Mouse (Mus musculus): Measurements from ENCODE around the gene Crybg1. TPM values are rescaled to one million over a fixed set of nuclear protein-coding genes. Genes with fewer than 3 reads are reported as not detected.
"Not testable (repeated sequence)": the region's sequence is repeated elsewhere in the genome, so short reads cannot be mapped to it uniquely, and the experiment has no call there.

The Crybg1 gene
- polyA plus RNA-seq, 1 experiment from 2014 or later, result 4.6 TPM

DNA sequence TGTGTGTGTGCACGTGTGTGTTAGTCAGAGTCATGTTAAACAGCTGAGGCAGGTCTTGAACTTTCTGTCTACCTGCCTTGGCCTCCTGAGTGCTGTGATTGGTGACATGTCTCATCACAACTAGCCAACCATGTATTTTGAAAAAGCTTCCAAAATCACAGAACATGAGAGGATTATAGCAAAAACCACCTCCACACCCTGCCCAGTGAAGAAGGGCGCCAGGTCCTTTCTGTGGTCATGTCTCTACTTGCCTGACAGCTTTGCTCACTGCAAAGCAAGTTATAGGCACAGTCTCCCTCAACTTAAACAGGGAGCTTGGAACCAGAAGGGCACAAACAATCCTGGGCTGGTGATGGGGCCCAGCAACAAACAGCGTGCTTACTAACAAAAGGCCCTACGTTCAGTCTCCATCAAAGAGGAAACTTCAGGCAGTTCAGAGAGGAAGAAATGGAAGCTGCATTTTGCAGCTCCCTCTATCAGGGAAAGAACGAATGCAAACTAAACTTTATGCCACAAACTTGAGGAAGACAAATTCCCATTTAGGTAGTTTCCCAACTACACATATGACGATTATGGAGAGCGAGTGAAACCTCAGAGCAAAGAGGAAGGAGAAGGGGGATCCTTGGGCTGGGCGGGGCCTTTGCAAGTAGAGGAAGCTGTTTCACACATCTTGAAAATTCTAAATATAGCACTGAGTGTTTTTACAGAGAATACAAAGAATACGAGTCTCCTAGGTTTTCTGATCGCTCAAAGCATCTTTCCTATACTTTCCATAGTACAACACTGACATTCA is 152.6 kb downstream of the Crybg1 start:
- no peak for ATAC-seq (ENCODE audit: insufficient number of reproducible peaks, low FRiP score, low TSS enrichment, low read depth)
- WGBS, result 63% methylated on average over 10 of the region's 10 CpGs
- Histone ChIP-seq H3K9me3 (replicated peaks) (no peaks in the 10 kb centered on the region), H3K27ac (replicated peaks) (no peak overlapping the region), H3K36me3 (no peaks in the 10 kb centered on the region), H3K4me2 (replicated peaks) (no peak overlapping the region), H3K4me1 (no peaks in the 10 kb centered on the region), H3K4me3 (replicated peaks) (no peak overlapping the region), H3K27me3 (0 out of 2 replicates have a peak, but pooled peaks cover under 1% of the 10 kb centered on the region), H3K9ac (no peak overlapping the region)

DNA sequence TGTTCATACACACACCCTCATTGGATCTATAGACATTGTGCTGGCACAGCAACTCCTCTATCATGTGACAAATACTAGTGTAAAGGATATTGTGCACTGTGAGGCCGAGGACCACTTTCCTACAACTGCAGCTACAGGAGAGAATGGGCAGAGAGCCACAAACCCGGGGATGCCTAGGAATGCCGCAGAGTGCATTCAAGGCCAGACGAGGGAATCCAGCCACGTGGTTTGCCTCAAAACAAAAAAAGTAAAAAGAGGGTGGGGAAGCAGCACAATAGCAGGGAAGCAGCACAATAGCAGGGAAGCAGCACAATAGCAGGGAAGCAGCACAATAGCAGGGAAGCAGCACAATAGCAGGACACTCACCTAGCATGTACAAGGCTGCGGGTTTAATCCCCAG is 155.5 kb downstream of the Crybg1 start:
- no peaks in the 10 kb centered on the region for H3K9me3 ChIP-seq (replicated peaks)
- ATAC-seq (ENCODE audit: insufficient number of reproducible peaks, low FRiP score, low TSS enrichment, low read depth), result no peak
- no peaks in the 10 kb centered on the region for H3K4me1 ChIP-seq
- no peak overlapping the region for H3K9ac ChIP-seq
- H3K27me3 ChIP-seq, result no peaks in the 10 kb centered on the region
- no peak overlapping the region for H3K4me2 ChIP-seq (replicated peaks)
- no peak overlapping the region for H3K4me3 ChIP-seq (replicated peaks)
- H3K36me3 ChIP-seq, result no peaks in the 10 kb centered on the region
- 29% methylated on average over 6 of the region's 6 CpGs for WGBS
- no peak overlapping the region for H3K27ac ChIP-seq (replicated peaks)

DNA sequence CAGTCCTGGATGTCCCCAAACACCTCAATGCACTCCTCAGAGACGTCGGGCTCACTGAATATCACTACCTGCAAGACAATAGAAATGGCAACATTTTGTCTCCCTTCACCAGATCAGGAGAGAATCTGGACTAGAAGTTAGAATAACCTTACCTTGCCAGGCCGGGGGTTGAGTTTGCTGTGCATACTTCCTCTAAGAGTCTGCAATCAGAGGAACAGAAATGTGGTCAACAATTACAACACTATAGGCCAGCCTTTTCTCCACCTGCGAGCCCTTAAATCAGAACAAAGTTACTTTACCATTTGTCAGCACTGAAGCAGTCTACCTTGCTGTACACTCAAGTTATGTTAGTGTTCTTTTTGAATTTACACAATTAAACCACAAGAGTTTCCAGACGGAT is 156.1 kb downstream of the Crybg1 start:
- Histone ChIP-seq H3K9ac (no peak overlapping the region), H3K4me2 (replicated peaks) (no peak overlapping the region), H3K36me3 (no peaks in the 10 kb centered on the region), H3K4me3 (replicated peaks) (no peak overlapping the region), H3K27ac (replicated peaks) (no peak overlapping the region), H3K27me3 (no peaks in the 10 kb centered on the region), H3K4me1 (no peaks in the 10 kb centered on the region), H3K9me3 (replicated peaks) (no peaks in the 10 kb centered on the region)
- WGBS, result 73% methylated on average over 5 of the region's 5 CpGs
- no peak for ATAC-seq (ENCODE audit: insufficient number of reproducible peaks, low FRiP score, low TSS enrichment, low read depth)

DNA sequence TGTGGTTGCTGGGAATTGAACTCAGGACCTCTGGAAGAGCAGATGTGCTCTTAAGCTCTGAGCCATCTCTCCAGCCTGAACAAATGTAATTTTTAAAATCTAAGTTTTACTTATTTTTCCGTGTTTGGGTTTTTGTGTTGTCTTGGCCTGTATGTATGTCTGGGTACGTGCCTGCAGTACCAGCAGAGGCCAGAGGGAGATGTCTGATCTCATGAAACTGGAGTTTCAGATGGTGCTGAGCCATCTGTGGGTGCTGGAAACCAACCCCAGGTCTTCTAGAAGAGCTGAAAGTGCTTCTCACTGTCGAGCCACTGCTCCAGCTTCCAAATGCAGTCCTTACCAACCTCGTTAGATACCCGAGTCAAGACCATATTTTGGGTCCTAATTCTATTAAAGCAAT is 157.4 kb downstream of the Crybg1 start:
- H3K4me1 ChIP-seq, result no peaks in the 10 kb centered on the region
- no peak overlapping the region for H3K27ac ChIP-seq (replicated peaks)
- no peaks in the 10 kb centered on the region for H3K27me3 ChIP-seq
- no peak overlapping the region for H3K4me3 ChIP-seq (replicated peaks)
- H3K9ac ChIP-seq, result no peak overlapping the region
- ATAC-seq (ENCODE audit: insufficient number of reproducible peaks, low FRiP score, low TSS enrichment, low read depth), result no peak
- no peaks in the 10 kb centered on the region for H3K9me3 ChIP-seq (replicated peaks)
- H3K4me2 ChIP-seq (replicated peaks), result no peak overlapping the region
- no peaks in the 10 kb centered on the region for H3K36me3 ChIP-seq
- 84% methylated on average over 5 of the region's 5 CpGs for WGBS

DNA sequence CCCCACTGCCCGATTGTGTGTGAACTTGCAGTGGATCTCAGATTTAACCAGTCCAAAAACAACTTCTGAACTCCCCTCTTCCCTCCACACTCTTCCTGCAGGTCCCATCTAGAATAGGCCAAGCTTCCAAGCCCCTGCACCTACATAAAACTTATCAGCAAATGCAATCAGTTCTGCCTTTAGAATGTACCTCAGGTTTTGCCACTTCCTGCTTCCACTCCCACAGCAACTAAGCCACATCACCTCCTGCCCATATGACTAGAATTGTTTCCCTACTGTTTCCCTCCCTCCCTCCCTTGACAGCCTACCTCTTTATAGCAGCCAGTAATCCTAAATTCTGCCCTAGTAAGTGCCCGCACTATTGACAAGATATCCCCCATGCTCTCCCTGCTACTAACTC is 164.8 kb downstream of the Crybg1 start:
- Histone ChIP-seq H3K36me3 (no peaks in the 10 kb centered on the region), H3K9ac (no peak overlapping the region), H3K4me2 (replicated peaks) (no peak overlapping the region), H3K9me3 (replicated peaks) (no peaks in the 10 kb centered on the region), H3K27ac (replicated peaks) (no peak overlapping the region), H3K4me1 (no peaks in the 10 kb centered on the region), H3K4me3 (replicated peaks) (no peak overlapping the region), H3K27me3 (no peaks in the 10 kb centered on the region)
- ATAC-seq (ENCODE audit: insufficient number of reproducible peaks, low FRiP score, low TSS enrichment, low read depth), result no peak
- 94% methylated on average over 2 of the region's 2 CpGs for WGBS

DNA sequence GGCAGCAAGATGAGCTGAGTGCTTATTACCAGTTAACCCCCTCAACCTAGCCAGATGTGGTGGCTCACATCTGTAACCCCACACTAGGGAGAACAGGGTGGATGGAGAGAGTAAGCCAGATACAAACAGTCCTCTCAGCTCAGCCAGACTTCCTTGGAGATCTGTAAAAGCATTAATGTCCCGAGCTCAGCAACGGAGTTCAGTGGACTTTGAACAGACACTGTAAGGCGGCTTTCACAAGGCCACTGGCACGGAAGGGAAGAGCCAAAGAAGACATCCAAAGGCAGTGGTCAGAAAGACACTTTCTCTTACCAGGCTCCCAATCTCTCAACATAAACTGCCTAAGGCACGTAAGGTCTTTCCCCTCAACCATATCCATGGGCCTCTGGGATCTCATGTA is 165.4 kb downstream of the Crybg1 start:
- Histone ChIP-seq H3K4me2 (replicated peaks) (no peak overlapping the region), H3K4me1 (no peaks in the 10 kb centered on the region), H3K9ac (no peak overlapping the region), H3K27ac (replicated peaks) (no peak overlapping the region), H3K4me3 (replicated peaks) (no peak overlapping the region), H3K36me3 (no peaks in the 10 kb centered on the region), H3K27me3 (no peaks in the 10 kb centered on the region), H3K9me3 (replicated peaks) (no peaks in the 10 kb centered on the region)
- 80% methylated on average over 5 of the region's 5 CpGs for WGBS
- ATAC-seq (ENCODE audit: insufficient number of reproducible peaks, low FRiP score, low TSS enrichment, low read depth), result no peak

DNA sequence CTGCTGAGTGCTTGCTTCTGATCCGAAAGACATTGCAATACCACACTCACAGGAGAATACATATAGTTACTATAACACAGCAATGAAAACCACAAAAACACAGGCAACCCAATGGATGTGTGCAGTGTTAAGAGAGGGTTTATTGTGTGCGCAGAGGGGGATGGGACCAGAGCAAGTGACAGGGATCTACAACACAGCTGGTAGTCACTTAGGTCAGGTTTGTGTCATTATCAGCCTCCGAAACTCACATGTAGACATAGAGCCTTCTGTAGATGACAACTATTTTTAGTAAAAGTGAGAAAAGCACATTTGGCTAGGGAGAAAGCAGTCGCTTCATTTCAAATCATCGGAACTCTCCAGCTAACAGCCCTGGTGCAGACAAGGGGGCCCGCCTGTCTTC is 166.2 kb downstream of the Crybg1 start:
- H3K4me1 ChIP-seq, result no peaks in the 10 kb centered on the region
- H3K27me3 ChIP-seq, result no peaks in the 10 kb centered on the region
- no peaks in the 10 kb centered on the region for H3K36me3 ChIP-seq
- no peak overlapping the region for H3K9ac ChIP-seq
- H3K27ac ChIP-seq (replicated peaks), result no peak overlapping the region
- no peak overlapping the region for H3K4me2 ChIP-seq (replicated peaks)
- H3K9me3 ChIP-seq (replicated peaks), result no peaks in the 10 kb centered on the region
- H3K4me3 ChIP-seq (replicated peaks), result no peak overlapping the region
- WGBS, result 79% methylated on average over 6 of the region's 6 CpGs
- no peak for ATAC-seq (ENCODE audit: insufficient number of reproducible peaks, low FRiP score, low TSS enrichment, low read depth)

DNA sequence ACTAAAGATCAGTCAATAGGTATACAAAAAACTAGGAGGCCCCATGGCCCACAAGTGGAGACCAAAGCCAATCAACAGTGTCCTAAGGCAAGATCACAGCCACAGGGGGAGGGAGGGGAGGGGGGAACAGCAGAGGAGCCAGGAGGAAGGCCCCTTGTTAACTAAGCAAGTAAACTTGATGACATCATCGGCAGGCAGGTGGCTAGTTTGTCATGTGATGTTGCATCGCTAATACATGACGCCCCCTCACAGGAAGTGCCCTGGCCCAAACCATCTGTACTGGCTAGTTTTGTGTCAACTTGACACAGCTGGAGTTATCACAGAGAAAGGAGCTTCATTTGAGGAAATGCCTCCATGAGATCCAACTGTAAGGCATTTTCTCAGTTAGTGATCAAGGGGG is 167.9 kb downstream of the Crybg1 start:
- not testable (repeated sequence) for H3K36me3 ChIP-seq; H3K4me2 ChIP-seq (replicated peaks); H3K27me3 ChIP-seq; H3K4me1 ChIP-seq; ATAC-seq (ENCODE audit: insufficient number of reproducible peaks, low FRiP score, low TSS enrichment, low read depth); H3K9me3 ChIP-seq (replicated peaks); H3K9ac ChIP-seq; H3K4me3 ChIP-seq (replicated peaks); H3K27ac ChIP-seq (replicated peaks)
- WGBS, result 95% methylated on average over 3 of the region's 3 CpGs

DNA sequence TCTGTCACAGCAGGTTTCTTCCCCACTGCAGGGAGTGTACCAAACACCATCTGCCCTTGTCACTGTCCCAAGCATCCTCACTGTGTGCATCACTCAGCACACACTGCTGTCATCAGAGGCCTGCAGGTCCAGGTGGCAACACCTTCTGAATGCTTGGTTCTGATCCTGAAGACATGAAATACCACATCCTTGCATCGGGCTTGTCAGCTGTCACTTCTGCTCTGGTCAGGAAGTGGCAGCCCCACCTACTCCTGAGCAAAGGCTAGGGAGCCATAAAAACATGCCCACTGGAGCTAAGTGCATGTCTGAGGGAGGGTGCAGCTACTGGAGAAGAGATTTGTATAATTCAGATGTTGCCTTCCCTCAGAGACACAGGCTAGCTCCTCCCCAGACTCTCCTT is 168.6 kb downstream of the Crybg1 start:
- no peak; the same call in 1 of the 2 replicates for ATAC-seq (ENCODE audit: insufficient number of reproducible peaks, low FRiP score, low TSS enrichment, low read depth)

DNA sequence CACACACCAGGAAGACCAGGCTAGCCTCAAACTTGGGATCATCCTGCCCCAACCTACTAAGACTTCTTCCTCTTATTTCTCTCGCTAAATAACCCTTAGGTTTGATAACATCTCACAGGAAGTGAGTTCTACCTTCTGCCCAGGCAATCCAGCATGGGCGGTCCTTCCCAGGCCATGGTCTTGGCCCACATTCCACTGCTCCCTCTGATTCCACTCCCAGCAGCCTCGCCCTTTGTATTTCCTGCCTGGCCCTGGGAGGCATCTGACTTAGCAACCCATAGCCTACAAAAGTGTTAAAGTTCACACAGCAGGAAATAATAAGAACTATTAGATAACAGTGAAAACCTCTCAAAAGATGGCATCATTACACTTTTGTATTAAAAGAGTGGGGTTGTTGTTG is 171.3 kb downstream of the Crybg1 start:
- no peak overlapping the region for H3K4me3 ChIP-seq (replicated peaks)
- H3K36me3 ChIP-seq, result no peaks in the 10 kb centered on the region
- H3K27me3 ChIP-seq, result no peaks in the 10 kb centered on the region
- WGBS, result 53% methylated on average over 3 of the region's 3 CpGs
- H3K9ac ChIP-seq, result no peak overlapping the region
- no peak for ATAC-seq (ENCODE audit: insufficient number of reproducible peaks, low FRiP score, low TSS enrichment, low read depth)
- no peak overlapping the region for H3K27ac ChIP-seq (replicated peaks)
- no peak overlapping the region for H3K4me2 ChIP-seq (replicated peaks)
- no peaks in the 10 kb centered on the region for H3K9me3 ChIP-seq (replicated peaks)
- H3K4me1 ChIP-seq, result no peaks in the 10 kb centered on the region

More for the DNA sequence above, 168.6 kb downstream of the Crybg1 start:
- Histone ChIP-seq H3K4me1 (no peaks in the 10 kb centered on the region), H3K4me2 (replicated peaks) (no peak overlapping the region), H3K4me3 (replicated peaks) (no peak overlapping the region), H3K9ac (no peak overlapping the region), H3K27me3 (no peaks in the 10 kb centered on the region), H3K36me3 (no peaks in the 10 kb centered on the region), H3K9me3 (replicated peaks) (no peaks in the 10 kb centered on the region), H3K27ac (replicated peaks) (no peak overlapping the region)
- WGBS, result 70% methylated on average over 1 of the region's 1 CpGs

DNA sequence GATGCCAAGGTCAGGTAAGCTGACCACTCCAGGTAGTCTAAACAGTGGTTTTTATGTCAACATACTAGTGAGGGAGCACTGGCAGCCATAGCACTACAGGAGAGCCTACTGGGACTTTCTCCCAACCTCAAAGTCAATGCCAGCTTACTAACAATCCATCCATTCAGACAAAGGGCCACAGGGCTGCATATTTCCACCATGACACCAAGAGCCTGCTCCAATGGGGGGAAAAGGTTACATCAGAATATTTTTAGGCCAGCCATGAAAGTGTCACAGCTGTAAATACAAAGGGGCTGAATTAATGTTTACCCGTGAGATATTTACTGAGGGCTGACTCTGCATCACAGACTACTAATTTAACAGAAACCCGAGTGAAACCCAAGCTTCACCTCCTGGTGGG is 175.4 kb downstream of the Crybg1 start:
- 48% methylated on average over 2 of the region's 2 CpGs for WGBS
- Histone ChIP-seq H3K27ac (replicated peaks) (no peak overlapping the region), H3K27me3 (no peaks in the 10 kb centered on the region), H3K4me1 (no peaks in the 10 kb centered on the region), H3K36me3 (no peaks in the 10 kb centered on the region), H3K9ac (no peak overlapping the region), H3K4me3 (replicated peaks) (no peak overlapping the region), H3K9me3 (replicated peaks) (no peaks in the 10 kb centered on the region), H3K4me2 (replicated peaks) (no peak overlapping the region)
- ATAC-seq (ENCODE audit: insufficient number of reproducible peaks, low FRiP score, low TSS enrichment, low read depth), result no peak

DNA sequence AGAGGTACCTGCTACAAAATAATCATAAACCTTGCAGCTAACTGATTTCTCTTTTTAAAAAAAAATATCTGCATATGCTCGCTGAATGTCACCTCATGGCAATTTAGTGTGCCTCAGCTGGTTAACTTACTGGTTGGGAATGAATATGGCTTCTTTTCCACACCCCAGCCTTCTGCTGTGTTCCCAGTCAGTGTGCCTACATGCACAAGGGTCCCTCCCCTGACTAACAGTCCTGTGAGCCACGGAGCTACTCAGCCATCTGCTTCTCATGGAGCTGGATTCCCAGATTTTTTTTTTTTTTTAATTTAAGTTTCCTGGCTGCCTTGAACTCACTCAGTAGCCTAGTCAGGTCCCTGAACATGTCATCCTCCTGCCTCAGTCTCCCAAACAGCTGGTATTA is 183.7 kb downstream of the Crybg1 start:
- no peak for ATAC-seq (ENCODE audit: insufficient number of reproducible peaks, low FRiP score, low TSS enrichment, low read depth)
- no peak overlapping the region for H3K4me2 ChIP-seq (replicated peaks)
- H3K27me3 ChIP-seq, result no peaks in the 10 kb centered on the region
- no peak overlapping the region for H3K27ac ChIP-seq (replicated peaks)
- no peaks in the 10 kb centered on the region for H3K4me1 ChIP-seq
- 52% methylated on average over 2 of the region's 2 CpGs for WGBS
- H3K36me3 ChIP-seq, result no peaks in the 10 kb centered on the region
- no peak overlapping the region for H3K9ac ChIP-seq
- no peaks in the 10 kb centered on the region for H3K9me3 ChIP-seq (replicated peaks)
- H3K4me3 ChIP-seq (replicated peaks), result no peak overlapping the region

All from embryonic facial prominence, embryonic 15.5 days (tissue).